Mouse (Mus musculus) spleen, embryonic (tissue): ENCODE results near the gene Ppp1r12c.

ENCODE experiments used
- CTCF ChIA-PET: fragments of 350-600 bp; sonication (Branson Sonifier 250); formaldehyde crosslinking; loops from one replicate; lab custom pipeline; 2022; lab: Charles Lee

Ppp1r12c gene

GRCm38 (mm10) chr7:4437721-4438120 is 63.8 kb downstream of the Ppp1r12c start:
- CTCF ChIA-PET = no interaction called here

DNA sequence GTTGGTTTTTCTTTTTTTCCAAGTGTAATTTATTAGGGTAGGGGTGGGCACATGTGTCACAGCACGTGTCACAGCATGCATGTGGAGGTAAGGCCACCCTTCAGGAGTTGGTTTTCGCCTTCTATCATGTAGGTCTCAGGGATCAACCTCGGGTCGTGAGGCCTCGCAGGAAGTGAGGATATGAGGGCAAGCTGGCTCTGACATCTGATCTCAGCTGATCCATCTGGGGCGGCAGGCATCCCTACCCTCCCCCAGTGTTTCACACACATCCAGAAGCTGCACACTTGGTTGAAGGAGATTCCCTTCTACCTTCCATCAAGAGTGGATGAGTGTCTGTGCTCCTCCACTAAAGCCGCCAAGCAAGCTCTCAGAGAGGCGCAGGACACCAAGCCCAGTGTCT is 69.5 kb downstream of the Ppp1r12c start:
- CTCF ChIA-PET = interaction anchor here (0.8 kb wide), 1 partner anchor 405 kb away, joined by 3 read pairs; no protein-coding TSS in a partner anchor

- CTCF ChIA-PET = interaction anchor here (0.6 to 0.8 kb wide), 3 partner anchors 301 to 494 kb away, joined by 3 to 6 read pairs (median 3); no protein-coding TSS in a partner anchor
Measured at GRCm38 (mm10) chr7:4431548-4431947, 69.9 kb downstream of the Ppp1r12c start.
